Mouse (Mus musculus): ENCODE measurements around the gene Samsn1. TPM values are rescaled to one million over a fixed set of nuclear protein-coding genes. Genes with fewer than 3 reads are reported as not detected.

The Samsn1 gene
- total RNA-seq, 2 experiments from 2014 or later = 1.3 to 1.6 TPM

DNA sequence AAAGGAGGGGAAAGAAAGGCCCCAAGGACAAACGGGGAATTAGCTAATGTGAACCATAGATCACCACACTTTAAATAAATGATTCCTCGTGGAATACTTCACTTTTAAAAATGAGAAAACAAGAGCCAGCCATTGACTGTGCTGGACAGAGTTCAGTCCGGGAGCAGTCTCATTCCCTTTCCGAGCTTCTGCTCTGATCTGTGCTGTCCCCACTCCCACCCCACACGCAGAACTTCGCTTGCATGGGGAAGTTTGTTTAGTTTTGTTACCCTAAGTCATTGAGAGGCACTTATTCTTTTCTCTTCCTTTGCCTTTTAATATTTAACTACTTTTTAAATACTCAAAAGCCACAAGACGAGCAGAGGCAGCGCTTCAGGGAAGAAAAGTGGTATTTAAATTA, 60.1 kb downstream of the Samsn1 start:
- no peak for DNase-seq (ENCODE audit: low spot score in 2 of 2)
- intact Hi-C loops (cut with DNase I) = no loop called here

DNA sequence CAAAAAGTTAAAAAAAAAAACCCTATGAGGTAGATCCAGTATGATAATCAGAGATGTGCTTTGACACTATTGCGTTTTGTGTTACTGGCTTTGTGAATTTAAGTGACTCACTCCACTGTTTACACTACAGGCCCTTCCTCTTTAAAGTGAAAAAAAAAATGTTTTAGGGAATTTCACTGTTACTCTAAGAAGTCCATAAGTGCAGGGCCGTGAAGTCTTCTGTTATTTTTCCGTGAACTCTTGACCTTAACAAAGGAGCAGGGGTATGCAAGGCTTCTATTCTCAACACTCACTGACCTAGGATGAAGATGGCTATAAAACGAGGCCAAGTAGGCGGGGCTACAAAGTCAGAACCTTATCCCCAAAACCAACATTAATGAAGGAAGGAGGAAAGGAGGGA, 60.6 kb downstream of the Samsn1 start:
- no peak for DNase-seq (ENCODE audit: low spot score in 2 of 2)
- intact Hi-C loops (cut with DNase I) = no loop called here

GRCm38 (mm10) chr16:75961036-75961435, 61.0 kb downstream of the Samsn1 start:
- intact Hi-C loops (cut with DNase I) = no loop called here
- DNase-seq (ENCODE audit: low spot score in 2 of 2) = no peak

GRCm38 (mm10) chr16:75933357-75933756, 88.7 kb downstream of the Samsn1 start:
- intact Hi-C loops (cut with DNase I) = no loop called here
- DNase-seq (ENCODE audit: low spot score in 2 of 2) = no peak

DNA sequence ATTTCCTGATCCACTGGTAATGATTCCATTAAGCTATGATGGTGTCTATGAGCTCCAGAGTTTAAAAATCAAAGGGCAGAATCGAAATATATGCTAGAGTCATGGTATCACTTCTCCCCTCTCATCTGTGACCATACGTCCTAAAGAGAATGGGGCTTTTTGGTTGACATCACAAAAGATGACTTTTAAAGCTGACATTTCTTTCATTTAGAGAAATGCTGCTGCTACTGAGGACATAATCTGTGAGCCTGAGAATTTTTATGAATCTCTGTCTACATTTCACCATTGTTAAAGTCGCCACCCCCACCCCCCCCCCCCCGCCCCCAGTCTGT, 91.9 kb downstream of the Samsn1 start:
- intact Hi-C loops (cut with DNase I) = no loop called here
- no peak for DNase-seq (ENCODE audit: low spot score in 2 of 2)

- intact Hi-C loops (cut with DNase I) = no loop called here
- DNase-seq (ENCODE audit: low spot score in 2 of 2) = no peak
Observed at GRCm38 (mm10) chr16:75929536-75930221, 92.4 kb downstream of the Samsn1 start.

- intact Hi-C loops (cut with DNase I) = no loop called here
- no peak for DNase-seq (ENCODE audit: low spot score in 2 of 2)
Observed at GRCm38 (mm10) chr16:75926511-75926910, 95.6 kb downstream of the Samsn1 start.

DNA sequence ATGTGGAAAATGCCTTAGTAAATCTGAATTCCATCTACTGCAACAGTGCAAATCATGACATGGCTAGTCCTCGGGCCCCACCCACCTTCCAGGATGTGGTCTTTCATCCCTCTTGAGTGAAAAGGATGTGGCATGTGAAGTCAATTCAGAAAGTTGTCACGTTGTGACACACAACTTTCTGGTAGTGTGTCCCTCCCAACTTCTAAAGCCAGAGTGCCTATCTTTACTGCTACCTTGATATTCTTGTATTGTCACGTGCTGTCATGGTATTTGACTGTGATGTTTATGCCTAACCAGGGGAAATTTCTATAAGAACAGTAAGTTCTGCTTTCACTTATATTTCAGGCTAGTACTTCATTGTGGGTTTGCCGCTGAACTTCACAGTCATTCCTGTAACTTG, 101.2 kb downstream of the Samsn1 start:
- intact Hi-C loops (cut with DNase I) = no loop called here
- DNase-seq (ENCODE audit: low spot score in 2 of 2) = no peak

- no peak for DNase-seq (ENCODE audit: low spot score in 2 of 2)
- intact Hi-C loops (cut with DNase I) = no loop called here
Observed at GRCm38 (mm10) chr16:75919298-75919697, 102.8 kb downstream of the Samsn1 start.

- DNase-seq (ENCODE audit: low spot score in 2 of 2) = no peak
- intact Hi-C loops (cut with DNase I) = no loop called here
Observed at GRCm38 (mm10) chr16:75917712-75918111, 104.4 kb downstream of the Samsn1 start.

GRCm38 (mm10) chr16:75912051-75912450, 110.0 kb downstream of the Samsn1 start:
- intact Hi-C loops (cut with DNase I) = no loop called here
- DNase-seq (ENCODE audit: low spot score in 2 of 2) = no peak

GRCm38 (mm10) chr16:75908635-75909494, 113.2 kb downstream of the Samsn1 start:
- DNase-seq (ENCODE audit: low spot score in 2 of 2) = peak; percentile 4 to 10
- intact Hi-C loops (cut with DNase I) = no loop called here

- DNase-seq (ENCODE audit: low spot score in 2 of 2) = no peak
- intact Hi-C loops (cut with DNase I) = no loop called here
Observed at GRCm38 (mm10) chr16:75906790-75907189, 115.3 kb downstream of the Samsn1 start.

- no peak for DNase-seq (ENCODE audit: low spot score in 2 of 2)
- intact Hi-C loops (cut with DNase I) = no loop called here
Observed at GRCm38 (mm10) chr16:75906260-75906659, 115.8 kb downstream of the Samsn1 start.

DNA sequence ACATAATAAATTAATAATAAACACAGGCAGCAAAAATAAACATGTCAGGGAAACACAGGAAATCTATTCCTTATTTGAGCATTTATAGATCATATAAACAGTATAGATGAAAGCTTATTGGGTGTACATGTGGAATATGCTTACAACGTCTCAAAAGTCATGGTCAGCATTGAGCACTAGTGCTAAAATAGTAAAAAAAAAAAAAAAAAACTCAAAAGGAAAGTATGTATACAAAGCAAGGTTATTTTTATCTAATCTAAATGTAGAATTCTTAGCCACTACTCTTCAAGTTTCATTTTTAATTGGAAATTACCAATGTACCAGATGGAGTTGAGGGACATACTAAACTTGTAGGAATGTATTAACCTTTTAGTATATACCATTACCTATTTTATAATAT, 116.8 kb downstream of the Samsn1 start:
- intact Hi-C loops (cut with DNase I) = no loop called here
- no peak for DNase-seq (ENCODE audit: low spot score in 2 of 2)

- intact Hi-C loops (cut with DNase I) = no loop called here
- DNase-seq (ENCODE audit: low spot score in 2 of 2) = no peak
Observed at GRCm38 (mm10) chr16:75904072-75904471, 118.0 kb downstream of the Samsn1 start.

- intact Hi-C loops (cut with DNase I) = no loop called here
Observed at GRCm38 (mm10) chr16:75903028-75903427, 119.1 kb downstream of the Samsn1 start.

DNA sequence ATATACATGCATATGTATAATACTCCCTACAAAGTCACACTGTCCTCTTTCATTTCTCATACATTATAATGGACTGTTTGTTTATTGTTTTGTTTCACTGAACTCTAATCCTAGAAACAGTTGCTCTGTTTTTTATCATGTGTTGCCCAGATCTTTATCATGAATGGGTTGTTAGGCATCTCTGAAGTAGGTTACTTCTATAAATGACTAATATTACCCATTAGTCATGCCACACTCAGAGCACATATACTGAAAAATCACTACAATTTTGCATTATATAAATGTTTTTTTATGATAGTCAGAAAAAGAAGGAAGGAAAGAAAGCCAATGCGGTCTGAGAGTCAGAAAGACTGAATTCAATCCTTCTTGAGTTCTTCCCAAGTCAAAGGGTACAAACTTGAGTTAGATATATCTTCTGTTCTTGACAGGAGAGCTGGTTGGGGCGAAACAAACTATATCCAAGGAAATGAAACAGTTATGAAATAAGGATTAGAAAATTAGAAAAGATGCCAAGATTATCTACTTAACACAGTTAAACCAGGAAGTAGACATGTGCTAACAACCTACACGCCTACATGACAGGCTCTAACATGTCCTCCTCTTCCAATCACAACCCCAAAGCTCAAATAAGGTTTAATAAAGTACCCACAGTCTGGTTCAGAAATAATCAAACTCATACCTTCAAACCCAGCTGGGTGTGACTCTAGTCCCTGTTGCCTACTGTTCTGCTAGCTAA, 122.0 kb downstream of the Samsn1 start:
- intact Hi-C loops (cut with DNase I) = no loop called here
- DNase-seq (ENCODE audit: low spot score in 2 of 2) = no peak

More at GRCm38 (mm10) chr16:75903028-75903427, 119.1 kb downstream of the Samsn1 start:
- no peak for DNase-seq (ENCODE audit: low spot score in 2 of 2)

- intact Hi-C loops (cut with DNase I) = no loop called here
Observed at GRCm38 (mm10) chr16:75897828-75898367, 124.2 kb downstream of the Samsn1 start.

DNA sequence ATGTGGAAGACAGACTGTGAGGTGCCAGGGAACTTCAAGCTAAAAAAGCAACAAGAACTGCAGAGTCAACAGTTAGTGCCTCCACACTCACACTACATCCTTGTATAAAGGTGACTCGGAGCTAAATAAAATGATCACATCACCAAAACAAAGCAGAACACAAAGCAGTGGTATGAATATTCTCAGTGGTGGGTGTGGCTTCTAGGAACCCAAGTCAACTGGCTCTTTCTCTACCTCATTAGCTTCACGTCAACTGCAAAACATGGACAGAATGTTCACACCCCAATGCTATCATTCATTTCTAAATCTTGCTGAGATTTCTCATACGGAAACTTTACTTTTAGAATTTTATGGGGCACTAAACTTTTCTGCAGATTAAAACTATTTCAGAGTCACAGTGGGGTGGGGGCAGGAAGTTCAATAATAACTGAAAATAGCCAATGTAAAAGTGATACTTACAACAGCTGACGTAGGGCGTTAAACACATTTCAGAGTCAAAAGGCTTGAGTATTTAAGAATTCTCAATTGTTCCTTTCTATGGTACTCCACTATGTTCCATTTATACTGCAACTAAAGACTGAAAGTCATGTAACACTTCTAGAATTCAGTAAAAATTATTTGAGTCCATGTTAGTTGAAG, 127.7 kb downstream of the Samsn1 start:
- peak in 1 of 2 experiments; percentile 4 for DNase-seq (ENCODE audit: low spot score in 2 of 2)
- intact Hi-C loops (cut with DNase I) = no loop called here

More at GRCm38 (mm10) chr16:75897828-75898367, 124.2 kb downstream of the Samsn1 start:
- no peak for DNase-seq (ENCODE audit: low spot score in 2 of 2)
